Mouse (Mus musculus) myocyte (in vitro differentiated cells): ENCODE results near the gene Art3. TPM values are rescaled to one million over a fixed set of nuclear protein-coding genes. Genes with fewer than 3 reads are reported as not detected.
"Not testable (repeated sequence)": the region's sequence is repeated elsewhere in the genome, so short reads cannot be mapped to it uniquely, and the experiment has no call there.

ENCODE experiments used
- H3K27me3 ChIP-seq: one replicate; pipeline ENCODE4 v1.6.1; 2011; ENCODE audit not compliant: control insufficient read depth, insufficient read depth, insufficient read length
- H3K36me3 ChIP-seq: one replicate; pipeline ENCODE4 v1.6.1; 2011; ENCODE audit not compliant: control insufficient read depth, insufficient read depth
- H3K4me2 ChIP-seq: one replicate; pipeline ENCODE4 v1.6.1; 2011; ENCODE audit warnings: low read depth, control low read depth
- H3K4me3 ChIP-seq: one replicate; pipeline ENCODE4 v1.5.1; 2011; ENCODE audit warnings: mild to moderate bottlenecking, control low read depth, moderate library complexity
- H3K79me2 ChIP-seq: one replicate; pipeline ENCODE4 v1.6.1; 2011; ENCODE audit not compliant: control insufficient read depth, insufficient read depth
- H3ac ChIP-seq: one replicate; pipeline ENCODE4 v1.6.1; 2011; ENCODE audit not compliant: control insufficient read depth, insufficient read length
- CEBPB ChIP-seq: IDR thresholded peaks from 2 replicates; pipeline ENCODE4 v1.6.1; 2011; ENCODE audit warnings: mild to moderate bottlenecking, moderate library complexity; ENCODE audit not compliant: poor library complexity, insufficient read depth, severe bottlenecking
- E2F4 ChIP-seq: IDR thresholded peaks from one replicate; pipeline ENCODE4 v1.6.1; 2011; ENCODE audit warnings: mild to moderate bottlenecking, control low read depth, moderate library complexity; ENCODE audit not compliant: insufficient read depth
- MAX ChIP-seq: IDR thresholded peaks from one replicate; pipeline ENCODE4 v1.6.1; 2011; ENCODE audit warnings: low read depth, mild to moderate bottlenecking, control low read depth
- MYOD1 ChIP-seq, 3 experiments: IDR thresholded peaks; one replicate each; pipeline ENCODE4 v1.6.1; 2011; ENCODE audit warnings: control low read depth in 2 of 3, low read depth in 2 of 3, mild to moderate bottlenecking in 2 of 3, moderate library complexity in 1 of 3; ENCODE audit not compliant: insufficient read length in 2 of 3, control insufficient read depth in 1 of 3
- MYOG ChIP-seq, 3 experiments: IDR thresholded peaks; one replicate each; pipeline ENCODE4 v1.6.1; 2011; ENCODE audit warnings: control low read depth in 2 of 3, low read depth in 2 of 3, mild to moderate bottlenecking in 2 of 3; ENCODE audit not compliant: insufficient read length in 2 of 3, control insufficient read depth in 1 of 3, insufficient read depth in 1 of 3
- POLR2A ChIP-seq: IDR thresholded peaks from one replicate; pipeline ENCODE4 v1.6.1; 2011; ENCODE audit warnings: low read depth, mild to moderate bottlenecking, control low read depth, moderate library complexity; ENCODE audit not compliant: insufficient read length
- POLR2AphosphoS2 ChIP-seq: IDR thresholded peaks from one replicate; pipeline ENCODE4 v1.6.1; 2011; ENCODE audit warnings: low read depth, control low read depth; ENCODE audit not compliant: insufficient read length
- REST ChIP-seq: IDR thresholded peaks from one replicate; pipeline ENCODE4 v1.6.1; 2011; ENCODE audit warnings: mild to moderate bottlenecking, control low read depth, moderate library complexity; ENCODE audit not compliant: insufficient read depth, insufficient read length
- SRF ChIP-seq: IDR thresholded peaks from one replicate; pipeline ENCODE4 v1.6.1; 2011; ENCODE audit warnings: low read depth; ENCODE audit not compliant: control insufficient read depth, insufficient read length
- TCF12 ChIP-seq: IDR thresholded peaks from one replicate; pipeline ENCODE4 v1.6.1; 2011; ENCODE audit warnings: mild to moderate bottlenecking, control low read depth; ENCODE audit not compliant: poor library complexity, insufficient read depth, severe bottlenecking
- TCF3 ChIP-seq: IDR thresholded peaks from one replicate; pipeline ENCODE4 v1.6.1; 2011; ENCODE audit warnings: low read depth, control low read depth; ENCODE audit not compliant: insufficient read length
- USF1 ChIP-seq: IDR thresholded peaks from one replicate; pipeline ENCODE4 v1.6.1; 2011; ENCODE audit warnings: low read depth, mild to moderate bottlenecking, control low read depth, moderate library complexity
- polyA plus RNA-seq: library from polyadenylated mRNA; unstranded; fragments of >200 nt; fragmentation: generic; extraction: Trizol; gene quantifications from one replicate; pipeline ENCODE4 v1.2.1, GENCODE M21; 2012; ENCODE audit warnings: missing spikeins

Gene Art3
- polyA plus RNA-seq, 1 experiment = 3.8 TPM

GRCm38 (mm10) chr5:92345006-92345405 lies 13.4 kb downstream of the Art3 start:
- Histone ChIP-seq H3K4me3 (no peak overlapping the region), H3K79me2 (no peaks in the 10 kb centered on the region), H3K27me3 (peaks cover 19% of the 10 kb centered on the region), H3ac (no peak overlapping the region), H3K4me2 (no peak overlapping the region), H3K36me3 (no peaks in the 10 kb centered on the region)
- no peak for TF ChIP-seq MYOG (IDR thresholded peaks at IDR 0.05; ENCODE audit: control insufficient read depth in 1 of 3, insufficient read depth in 1 of 3, insufficient read length in 2 of 3, low read depth in 2 of 3)

- H3K27me3 ChIP-seq = peaks cover 7% of the 10 kb centered on the region
- no peak for TF ChIP-seq CEBPB
- TF ChIP-seq TCF3 = no peak
- no peak for TF ChIP-seq SRF
- peak; percentile 74 for TF ChIP-seq E2F4
- H3K79me2 ChIP-seq = no peaks in the 10 kb centered on the region
- H3ac ChIP-seq = no peak within 1 kb of the TSS
- peak within 1 kb of the TSS; percentile 87 for H3K4me2 ChIP-seq
- no peak within 1 kb of the TSS for H3K4me3 ChIP-seq
- H3K36me3 ChIP-seq = no peaks in the 10 kb centered on the region
Measured at GRCm38 (mm10) chr5:92348794-92349413, 17.3 kb downstream of the Art3 start, which contains the start of gene Cxcl10. TSS of gene Cxcl10 (minus strand) at chr5:92348889.

- Histone ChIP-seq H3K79me2 (no peaks in the 10 kb centered on the region), H3ac (no peak overlapping the region), H3K4me3 (no peak overlapping the region), H3K4me2 (no peak overlapping the region), H3K27me3 (peaks cover under 1% of the 10 kb centered on the region), H3K36me3 (no peaks in the 10 kb centered on the region)
- no peak for TF ChIP-seq POLR2AphosphoS2
Measured at GRCm38 (mm10) chr5:92349731-92350130, 18.1 kb downstream of the Art3 start.

GRCm38 (mm10) chr5:92352716-92353115 lies 21.1 kb downstream of the Art3 start:
- H3ac ChIP-seq, H3K27me3 ChIP-seq, H3K36me3 ChIP-seq, H3K79me2 ChIP-seq: not testable (repeated sequence)
- Histone ChIP-seq H3K4me2 (peak overlapping the region; percentile 63), H3K4me3 (peak overlapping the region; percentile 16)

GRCm38 (mm10) chr5:92353517-92353916 lies 21.9 kb downstream of the Art3 start:
- H3K4me3 ChIP-seq = peak overlapping the region; percentile 16
- TF ChIP-seq POLR2AphosphoS2 (no peak), TCF12 (no peak), MYOD1 (IDR thresholded peaks at IDR 0.05; ENCODE audit: control insufficient read depth in 1 of 3, insufficient read length in 2 of 3, low read depth in 2 of 3) (no peak), POLR2A (no peak), USF1 (no peak), MYOG (IDR thresholded peaks at IDR 0.05; ENCODE audit: control insufficient read depth in 1 of 3, insufficient read depth in 1 of 3, insufficient read length in 2 of 3, low read depth in 2 of 3) (no peak), SRF (no peak), TCF3 (no peak), REST (no peak), CEBPB (no peak), E2F4 (no peak), MAX (no peak)

GRCm38 (mm10) chr5:92358033-92358432 lies 26.4 kb downstream of the Art3 start:
- Histone ChIP-seq H3ac (no peak overlapping the region), H3K27me3 (no peaks in the 10 kb centered on the region), H3K36me3 (no peaks in the 10 kb centered on the region), H3K79me2 (no peaks in the 10 kb centered on the region), H3K4me2 (no peak overlapping the region), H3K4me3 (no peak overlapping the region)
- TF ChIP-seq REST = peak; percentile 96
- TF ChIP-seq SRF = no peak
- TF ChIP-seq MYOG (IDR thresholded peaks at IDR 0.05; ENCODE audit: control insufficient read depth in 1 of 3, insufficient read depth in 1 of 3, insufficient read length in 2 of 3, low read depth in 2 of 3) = peak in 1 of 3 experiments; percentile 55
- TF ChIP-seq MYOD1 (IDR thresholded peaks at IDR 0.05; ENCODE audit: control insufficient read depth in 1 of 3, insufficient read length in 2 of 3, low read depth in 2 of 3) = no peak

More at GRCm38 (mm10) chr5:92353517-92353916, 21.9 kb downstream of the Art3 start:
- H3K27me3 ChIP-seq = no peaks in the 10 kb centered on the region
- no peaks in the 10 kb centered on the region for H3K79me2 ChIP-seq
- no peak overlapping the region for H3ac ChIP-seq
- H3K4me2 ChIP-seq = peak overlapping the region; percentile 63
- no peaks in the 10 kb centered on the region for H3K36me3 ChIP-seq
